Mouse (Mus musculus) heart, postnatal 10 days (tissue): ENCODE measurements around the gene Irf3. TPM values are rescaled to one million over a fixed set of nuclear protein-coding genes. Genes with fewer than 3 reads are reported as not detected.
"Not testable (repeated sequence)": the region's sequence is repeated elsewhere in the genome, so short reads cannot be mapped to it uniquely, and the experiment has no call there.

Experiments used
- DNase-seq, 2 experiments: peaks; one replicate each; pipeline ENCODE4 v3.0.0; 2021
- intact Hi-C: fragments of 180-260 bp; cut with DNase I; formaldehyde crosslinking; loops from one replicate; pipeline ENCODE4 v1.15.1; 2025
- total RNA-seq, 2 experiments: library from RNA; stranded (reverse); gene quantifications; 2 replicates each; pipeline ENCODE4 v1.2.3; 2021

The Irf3 gene
- total RNA-seq, 2 experiments from 2014 or later, result 34.1 to 47.9 TPM

- DNase-seq, result no peak
- intact Hi-C loops, result no loop called here
Observed at GRCm38 (mm10) chr7:45004546-45004945, 7.1 kb downstream of the Irf3 start.

DNA sequence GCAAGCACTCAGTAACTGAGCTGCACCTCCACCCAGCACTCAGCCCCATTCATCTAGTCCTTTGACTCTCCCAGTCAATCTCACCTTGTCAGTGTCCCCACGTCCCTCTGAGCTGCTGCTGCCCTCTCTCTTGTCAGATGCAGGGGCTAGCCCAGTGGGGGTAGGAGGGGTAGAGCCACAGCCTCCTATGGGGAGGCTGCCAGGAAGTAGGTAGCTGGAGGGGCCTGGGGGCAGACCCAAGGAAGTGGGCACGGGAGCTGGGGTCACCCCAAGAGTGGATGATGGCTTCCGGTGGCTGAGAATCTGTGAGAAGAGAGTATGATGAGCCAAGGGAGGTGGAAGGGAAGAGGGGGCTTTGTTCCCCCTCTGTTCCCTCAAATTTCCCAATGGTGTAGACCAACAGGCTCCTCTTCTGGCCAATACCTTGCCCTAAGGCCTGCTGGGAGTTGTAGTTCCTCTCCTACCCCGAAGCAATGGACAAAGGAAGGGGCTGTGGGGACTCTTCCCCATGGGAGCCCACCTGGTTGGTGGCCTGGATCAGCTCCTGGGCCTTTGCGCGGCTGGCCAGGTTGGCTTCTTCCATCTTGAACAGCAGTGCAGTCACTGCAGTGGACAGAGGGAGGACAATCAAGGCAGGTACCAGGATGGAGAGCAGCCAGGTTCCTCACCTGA lies 8.0 kb downstream of the Irf3 start:
- intact Hi-C loops, result no loop called here
- no peak for DNase-seq

DNA sequence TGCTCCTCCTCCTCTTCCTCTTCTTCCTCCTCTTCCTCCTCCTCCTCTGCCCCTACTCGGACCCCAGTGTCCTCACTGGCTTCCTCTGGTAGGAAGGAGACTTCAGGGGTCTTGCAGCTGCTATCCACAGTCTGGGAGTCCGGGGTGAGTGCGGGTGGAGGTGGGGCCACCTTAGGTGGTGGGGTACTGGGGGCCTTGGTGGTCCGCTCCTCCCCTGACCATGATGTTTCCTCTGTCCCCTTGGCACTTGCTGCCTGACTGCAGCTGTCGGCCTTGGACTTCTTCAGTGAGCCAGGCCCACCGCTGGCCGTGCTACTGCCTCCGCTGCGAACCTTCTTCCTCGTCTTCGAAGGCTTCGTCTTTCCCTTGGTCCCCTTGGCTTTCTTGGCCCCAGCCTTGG lies 9.1 kb downstream of the Irf3 start:
- DNase-seq, result no peak
- intact Hi-C loops, result no loop called here

DNA sequence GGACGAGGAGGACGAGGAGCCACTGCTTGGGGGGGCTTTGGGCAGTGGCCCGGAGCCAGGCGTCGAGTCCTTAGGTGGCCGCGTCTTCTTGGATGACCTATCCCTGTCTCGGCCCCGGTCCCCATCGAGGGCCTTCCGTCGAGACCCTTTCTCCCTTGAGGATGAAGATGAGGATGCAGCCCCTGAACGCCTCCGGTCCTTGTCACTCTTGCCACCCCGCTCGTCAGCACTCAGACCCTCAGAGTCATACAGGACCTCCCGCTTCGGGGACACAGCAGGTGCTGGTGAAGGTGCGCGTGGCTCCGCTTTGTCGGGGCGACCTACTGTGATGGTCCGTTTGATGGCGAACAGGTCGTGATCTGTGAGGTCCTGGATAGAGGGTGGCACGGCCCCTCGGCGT lies 9.7 kb downstream of the Irf3 start:
- intact Hi-C loops, result no loop called here
- no peak for DNase-seq

DNA sequence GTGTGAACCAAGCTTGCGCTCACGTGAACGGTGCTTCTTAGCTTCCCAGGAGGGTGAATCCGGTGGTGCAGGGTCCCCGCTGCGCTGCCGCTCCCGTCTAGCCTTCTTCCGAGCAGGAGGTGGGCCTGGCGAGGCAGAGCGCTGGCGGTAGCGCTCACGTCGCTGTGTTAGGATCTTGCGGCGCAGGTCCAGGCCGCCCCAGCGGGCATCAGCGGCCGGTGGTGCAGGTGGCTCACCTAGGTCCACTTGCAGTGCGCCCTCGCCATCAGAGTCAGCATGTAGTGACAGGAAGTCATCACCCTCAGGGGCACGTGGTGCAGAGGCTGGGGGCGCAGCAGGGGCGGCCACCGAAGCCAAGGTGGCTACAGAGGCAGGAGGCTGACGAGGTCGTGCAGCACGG lies 10.4 kb downstream of the Irf3 start:
- intact Hi-C loops, result no loop called here
- DNase-seq, result no peak

DNA sequence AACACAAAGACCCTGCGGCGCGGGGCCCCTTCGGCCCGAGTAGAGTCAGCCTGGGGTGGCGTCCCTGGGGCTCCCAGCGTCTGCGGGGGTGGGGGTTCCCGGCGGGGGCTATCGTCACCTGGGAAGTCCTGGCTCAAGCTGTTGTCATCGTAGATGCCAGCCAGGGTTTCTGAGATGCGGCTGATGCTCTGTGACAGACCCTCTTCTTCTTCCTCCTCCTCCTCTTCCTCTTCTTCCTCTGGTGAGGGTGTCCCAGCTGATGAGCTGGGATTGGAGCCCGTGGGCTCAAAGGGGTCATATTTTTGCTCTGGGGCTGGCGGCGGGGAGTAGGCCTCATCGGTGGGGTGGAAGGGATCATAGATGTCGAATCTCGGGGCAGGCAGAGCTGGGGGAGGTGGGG lies 11.0 kb downstream of the Irf3 start:
- intact Hi-C loops, result no loop called here
- no peak for DNase-seq

GRCm38 (mm10) chr7:45012011-45012410 lies 14.6 kb downstream of the Irf3 start:
- DNase-seq, result no peak
- intact Hi-C loops, result no loop called here

DNA sequence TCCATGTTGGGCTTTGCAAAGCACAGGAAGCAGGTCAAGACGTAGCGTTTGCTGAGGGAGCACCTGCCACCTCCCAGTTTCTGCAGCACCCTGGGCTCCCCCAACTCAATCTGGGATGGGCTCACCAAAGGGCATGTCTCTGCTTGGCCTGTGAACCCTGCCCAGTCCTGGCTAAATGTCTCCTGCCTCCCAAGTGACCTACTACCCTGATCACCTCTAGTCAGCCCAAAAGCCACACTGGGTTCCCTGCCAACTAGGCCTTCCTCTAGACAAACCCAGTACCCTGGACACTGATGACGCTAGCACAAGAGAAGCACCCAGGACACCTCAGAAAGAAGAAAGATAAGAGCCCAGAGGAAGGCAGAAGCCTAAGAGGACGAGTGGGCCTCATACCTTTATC lies 15.4 kb downstream of the Irf3 start:
- DNase-seq, result no peak
- intact Hi-C loops, result no loop called here

GRCm38 (mm10) chr7:45013366-45014095 lies 16.1 kb downstream of the Irf3 start:
- no peak for DNase-seq
- intact Hi-C loops, result loop anchor here (2.0 kb wide), 1 partner anchor 15 kb away; the partner anchor contains the start of gene Bcl2l12

DNA sequence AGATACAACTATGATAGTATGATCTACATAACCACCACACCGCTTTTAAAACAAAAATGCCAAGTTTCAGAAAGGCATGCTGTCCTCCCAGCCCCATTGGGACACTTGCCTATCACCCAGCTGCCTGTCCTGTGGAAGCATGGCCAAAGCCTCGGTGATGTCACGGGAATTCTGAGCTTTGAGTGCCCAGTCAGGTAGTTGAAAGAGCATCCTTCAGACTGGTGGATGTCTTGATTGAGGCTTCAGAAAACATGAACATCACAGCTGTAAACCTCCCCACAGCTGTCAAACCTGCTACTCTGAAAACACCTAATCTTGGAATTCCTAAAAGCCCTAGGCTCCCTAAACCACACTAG lies 16.6 kb downstream of the Irf3 start:
- intact Hi-C loops, result loop anchor here (2.0 kb wide), 1 partner anchor 15 kb away; the partner anchor contains the start of gene Bcl2l12
- DNase-seq, result no peak

DNA sequence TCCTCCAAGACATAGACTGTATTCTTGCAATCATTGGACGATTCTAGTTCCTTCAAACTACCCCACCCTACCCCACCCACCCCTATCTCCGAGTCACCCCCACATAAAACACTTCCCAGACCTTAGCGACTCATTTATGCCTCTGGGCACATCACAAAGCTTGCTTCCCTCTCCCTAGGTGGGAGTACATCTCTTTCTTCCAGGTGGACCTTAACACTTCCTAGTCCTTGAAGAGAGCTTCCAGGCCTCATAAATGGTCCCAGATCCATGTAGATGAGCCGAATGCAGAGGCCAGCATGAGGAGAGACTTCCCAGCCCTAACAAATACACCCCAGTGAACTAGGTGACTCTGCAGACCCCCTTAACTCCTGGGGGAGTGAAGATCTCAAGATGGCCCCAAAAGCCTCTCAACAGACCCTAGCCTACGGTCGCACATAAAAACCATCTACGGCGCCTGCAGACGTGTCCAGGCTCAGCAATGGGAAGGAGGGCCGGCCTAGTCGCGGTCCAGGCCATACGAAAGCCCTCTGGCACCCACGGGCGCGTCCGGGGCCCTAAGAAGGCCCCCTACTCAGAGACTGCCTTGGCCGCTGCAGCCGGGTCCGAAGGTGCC lies 18.0 kb downstream of the Irf3 start:
- DNase-seq, result peak in 1 of 2 experiments; percentile 41
- intact Hi-C loops, result loop anchor here (2.0 kb wide), 1 partner anchor 17 kb away; the partner anchor contains the start of gene Bcl2l12

DNA sequence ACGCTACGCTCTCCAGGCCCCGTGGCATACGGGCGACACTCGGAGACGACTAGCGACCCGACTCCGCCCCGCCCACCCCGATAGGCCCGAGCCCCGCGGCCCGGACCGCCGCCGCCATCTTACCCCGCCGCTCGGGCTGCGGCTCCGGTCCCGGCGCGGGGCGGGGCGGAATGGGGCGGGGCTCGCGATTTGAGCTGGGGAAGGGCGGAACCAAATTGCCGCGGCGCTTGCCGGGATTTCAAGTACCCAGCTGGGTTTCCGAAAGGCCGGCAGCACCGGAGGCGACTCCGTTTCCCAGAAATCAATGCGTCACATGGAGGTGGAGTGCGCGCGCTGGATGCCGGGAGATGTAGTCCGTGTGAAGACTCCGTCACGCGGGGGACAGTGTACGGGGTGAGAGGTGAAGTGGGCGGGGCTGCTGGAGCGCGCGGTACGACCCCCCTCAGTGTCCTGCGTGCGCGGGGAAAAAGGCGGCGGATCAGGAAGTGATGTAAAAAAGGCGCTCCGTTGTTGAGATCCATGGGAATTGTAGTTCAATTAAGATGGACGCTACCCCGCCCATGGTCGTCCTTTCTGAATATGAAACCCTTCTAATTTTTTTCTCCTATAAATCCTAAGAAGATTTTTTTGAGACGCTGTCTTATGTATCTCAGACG lies 18.6 kb downstream of the Irf3 start, which contains the start of gene Scaf1:
Gene Scaf1, minus strand, starts transcription at position 407 of the 656 bp plus-strand sequence.
- peak; percentile 100 for DNase-seq
- intact Hi-C loops, result loop anchor here (1.0 to 2.0 kb wide), 2 partner anchors 17 to 30 kb away; partner anchors contain the start of genes Bcl2l12 and Prmt1

DNA sequence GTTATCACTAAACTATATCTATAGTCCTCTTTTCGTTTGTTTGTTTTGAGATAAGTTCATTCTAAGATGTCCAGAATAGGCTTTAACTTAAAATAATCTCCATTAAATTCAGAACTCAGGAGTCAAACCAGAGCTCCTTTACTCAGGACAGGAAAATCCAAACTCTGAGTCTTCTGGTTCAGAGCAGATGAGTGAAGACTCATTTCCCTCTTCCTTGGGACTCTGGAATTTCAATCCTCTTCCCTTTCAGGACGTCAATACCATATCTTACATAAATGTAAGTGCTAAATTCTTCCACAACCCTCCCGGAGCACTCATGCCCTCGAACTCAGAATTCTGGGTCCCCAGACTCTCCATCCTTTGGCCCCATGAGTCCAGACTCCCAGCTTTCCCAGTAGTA lies 19.3 kb downstream of the Irf3 start:
- DNase-seq, result no peak
- intact Hi-C loops, result loop anchor here (1.0 kb wide), 1 partner anchor 30 kb away; the partner anchor contains the start of gene Prmt1

DNA sequence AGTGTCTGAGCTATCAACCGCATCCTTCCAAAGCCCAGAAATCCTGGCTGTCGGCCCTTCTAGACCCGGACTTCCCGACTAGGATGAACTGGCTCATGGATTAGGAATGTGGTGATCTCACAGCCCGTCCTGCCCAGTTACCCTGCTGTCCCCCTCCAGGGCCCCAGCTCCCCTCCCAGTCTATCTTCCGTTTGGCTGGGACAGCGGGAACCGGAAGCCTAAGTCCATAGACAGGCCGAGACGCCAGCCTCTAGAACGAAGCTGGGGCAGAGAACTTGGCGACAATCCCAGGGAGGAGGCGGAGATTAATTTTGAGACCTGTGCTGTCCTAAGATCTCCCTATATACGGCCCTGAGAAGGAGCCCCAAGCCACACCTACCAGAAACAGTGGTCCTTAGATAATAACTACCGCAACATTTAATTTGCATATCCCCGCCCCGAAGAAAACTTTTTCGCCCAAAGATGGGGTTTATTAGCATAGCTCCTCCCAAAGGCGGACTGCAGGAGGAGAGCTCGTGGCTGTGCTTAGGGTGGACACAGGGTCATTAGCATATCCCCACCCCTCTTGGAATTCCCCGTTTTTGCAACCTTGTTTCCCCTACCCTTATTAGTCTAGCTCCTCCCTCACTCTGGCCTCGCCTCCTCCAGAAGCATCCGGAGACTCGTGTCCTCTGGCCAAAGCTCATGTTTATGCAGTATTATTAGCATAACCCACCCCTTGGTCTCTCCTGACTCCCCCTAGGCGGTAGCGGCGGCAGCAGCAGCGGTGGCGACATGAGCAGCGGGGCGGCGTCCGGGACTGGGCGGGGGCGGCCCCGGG lies 20.0 kb downstream of the Irf3 start, which contains the start of gene Rras:
Gene Rras, plus strand, starts transcription at position 720 of the 820 bp plus-strand sequence.
- intact Hi-C loops, result no loop called here
- DNase-seq, result peak; percentile 96

DNA sequence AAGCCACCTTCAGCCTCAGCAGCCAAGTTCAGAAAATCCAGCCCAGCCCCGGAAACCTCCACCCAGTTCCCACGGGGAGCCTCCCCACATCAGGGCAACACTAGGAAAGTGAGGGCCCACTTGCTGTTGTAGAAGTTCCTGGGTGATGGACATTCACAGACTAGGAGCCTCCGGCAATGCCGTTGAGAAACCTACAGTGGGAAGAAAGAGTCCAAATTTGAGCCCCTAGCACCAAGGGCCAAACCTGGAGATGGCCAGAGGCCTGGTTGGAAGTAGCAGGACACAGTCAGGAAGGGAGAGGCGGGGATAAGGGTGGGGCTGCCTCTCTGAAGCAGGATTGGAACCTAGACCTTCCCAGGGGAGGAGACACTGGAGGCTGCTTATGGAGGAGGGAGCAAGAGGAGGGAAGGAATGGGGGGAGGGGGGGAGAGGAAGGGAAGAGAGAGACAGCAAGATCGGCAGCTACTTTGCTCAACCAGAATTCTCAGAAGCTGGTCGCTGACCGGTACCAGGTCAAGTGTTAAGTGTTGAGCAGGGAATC lies 21.7 kb downstream of the Irf3 start:
- peak; percentile 81 to 87 for DNase-seq
- intact Hi-C loops, result no loop called here

- intact Hi-C loops, result loop anchor here (2.0 kb wide), 2 partner anchors 33 to 43 kb away; partner anchors contain the start of genes Nosip, Prr12 and Prrg2
- no peak for DNase-seq
Observed at GRCm38 (mm10) chr7:45020225-45020624, 22.8 kb downstream of the Irf3 start.

- intact Hi-C loops, DNase-seq: not testable (repeated sequence)
Observed at GRCm38 (mm10) chr7:45023711-45024110, 26.3 kb downstream of the Irf3 start.

- intact Hi-C loops, result no loop called here
- no peak for DNase-seq
Observed at GRCm38 (mm10) chr7:45024281-45025248, 27.1 kb downstream of the Irf3 start.
